Mouse (Mus musculus): ENCODE measurements around the gene Gm29609.

- TF ChIP-seq NELFE (IDR thresholded peaks at IDR 0.05; ENCODE audit: low read depth, low read length) (no peak), POLR2AphosphoS2 (IDR thresholded peaks at IDR 0.05; ENCODE audit: low read depth, low read length) (no peak), KAT2A (IDR thresholded peaks at IDR 0.05; ENCODE audit: insufficient replicate concordance, low read length) (no peak), SMC3 (IDR thresholded peaks at IDR 0.05; ENCODE audit: low read depth, low read length) (no peak), POLR2A (IDR thresholded peaks at IDR 0.05; ENCODE audit: low read depth, low read length) (no peak), ETS1 (conservative IDR thresholded peaks at IDR 0.05; ENCODE audit: low read depth, low read length) (no peak), RAD21 (IDR thresholded peaks at IDR 0.05; ENCODE audit: low read depth, low read length) (no peak), EP300 (IDR thresholded peaks at IDR 0.05; ENCODE audit: low read length) (no peak), CTCF (conservative IDR thresholded peaks at IDR 0.05 in 1 of 2, IDR thresholded peaks at IDR 0.05 in 1 of 2; ENCODE audit: low read depth in 2 of 2, low read length in 2 of 2) (no peak), JUND (conservative IDR thresholded peaks at IDR 0.05; ENCODE audit: low read depth, low read length) (no peak)
These were observed 20.2 kb upstream of the Gm29609 start for GRCm38 (mm10) chr5:31199893-31200292.
